Mouse (Mus musculus): ENCODE measurements at regions not wholly inside any gene's neighbourhood (a gene's known extent, or its start where the extent isn't known, plus 50 kb on each side); places are given as distances from the start of the nearest gene placed in this dataset.

GRCm38 (mm10) chr15:63484217-63484887, 360.6 kb downstream of the Gsdmc2 start:
- peak; percentile 79 for DNase-seq (ENCODE audit: low spot score)
- Histone ChIP-seq H3K9ac (ENCODE audit: low read depth, low read length) (no peak overlapping the region), H3K27ac (replicated peaks; ENCODE audit: low read depth, low read length) (no peak overlapping the region), H3K4me1 (ENCODE audit: control insufficient read depth, insufficient read depth, low read length) (no peaks in the 10 kb centered on the region), H3K4me3 (ENCODE audit: low read depth, low read length) (no peak overlapping the region), H3K4me2 (ENCODE audit: low read depth, low read length) (no peak overlapping the region), H3K9me3 (ENCODE audit: control insufficient read depth, low read length) (no peaks in the 10 kb centered on the region), H3K27me3 (replicated peaks; ENCODE audit: control insufficient read depth, insufficient read depth, low read length) (no peaks in the 10 kb centered on the region), H3K36me3 (ENCODE audit: control insufficient read depth, insufficient read depth, low read length) (no peaks in the 10 kb centered on the region)
- 13% methylated on average over 4 of the region's 4 CpGs for WGBS
- peak; percentile 84; the same call in 1 of the 2 replicates for ATAC-seq (ENCODE audit: low read depth)

- ATAC-seq (ENCODE audit: low read depth) = 0 out of 2 replicates have a peak, but pooled peaks have one; percentile 30
- H3K9ac ChIP-seq (ENCODE audit: low read depth, low read length) = no peak overlapping the region
- WGBS = 59% methylated on average over 1 of the region's 1 CpGs
- no peak overlapping the region for H3K27ac ChIP-seq (replicated peaks; ENCODE audit: low read depth, low read length)
- H3K36me3 ChIP-seq (ENCODE audit: control insufficient read depth, insufficient read depth, low read length) = no peaks in the 10 kb centered on the region
- DNase-seq (ENCODE audit: low spot score) = no peak
- H3K4me1 ChIP-seq (ENCODE audit: control insufficient read depth, insufficient read depth, low read length) = no peaks in the 10 kb centered on the region
- H3K4me3 ChIP-seq (ENCODE audit: low read depth, low read length) = no peak overlapping the region
- no peak overlapping the region for H3K4me2 ChIP-seq (ENCODE audit: low read depth, low read length)
- H3K27me3 ChIP-seq (replicated peaks; ENCODE audit: control insufficient read depth, insufficient read depth, low read length) = no peaks in the 10 kb centered on the region
- no peaks in the 10 kb centered on the region for H3K9me3 ChIP-seq (ENCODE audit: control insufficient read depth, low read length)
Observed at GRCm38 (mm10) chr15:63479270-63479805, 365.6 kb downstream of the Gsdmc2 start.

GRCm38 (mm10) chr15:63466916-63467315, 378.1 kb downstream of the Gsdmc2 start:
- Histone ChIP-seq H3K27ac (replicated peaks; ENCODE audit: low read depth, low read length) (no peak overlapping the region), H3K9ac (ENCODE audit: low read depth, low read length) (no peak overlapping the region), H3K4me3 (ENCODE audit: low read depth, low read length) (no peak overlapping the region), H3K9me3 (ENCODE audit: control insufficient read depth, low read length) (no peaks in the 10 kb centered on the region), H3K4me2 (ENCODE audit: low read depth, low read length) (no peak overlapping the region), H3K27me3 (replicated peaks; ENCODE audit: control insufficient read depth, insufficient read depth, low read length) (no peaks in the 10 kb centered on the region), H3K4me1 (ENCODE audit: control insufficient read depth, insufficient read depth, low read length) (no peaks in the 10 kb centered on the region), H3K36me3 (ENCODE audit: control insufficient read depth, insufficient read depth, low read length) (no peaks in the 10 kb centered on the region)
- ATAC-seq (ENCODE audit: low read depth) = no peak
- no peak for DNase-seq (ENCODE audit: low spot score)
- 44% methylated on average over 1 of the region's 1 CpGs for WGBS

GRCm38 (mm10) chr15:63452529-63452928, 392.4 kb downstream of the Gsdmc2 start:
- no peaks in the 10 kb centered on the region for H3K9me3 ChIP-seq (ENCODE audit: control insufficient read depth, low read length)
- H3K27me3 ChIP-seq (replicated peaks; ENCODE audit: control insufficient read depth, insufficient read depth, low read length) = no peaks in the 10 kb centered on the region
- no peak overlapping the region for H3K9ac ChIP-seq (ENCODE audit: low read depth, low read length)
- H3K4me3 ChIP-seq (ENCODE audit: low read depth, low read length) = no peak overlapping the region
- no peak overlapping the region for H3K27ac ChIP-seq (replicated peaks; ENCODE audit: low read depth, low read length)
- H3K36me3 ChIP-seq (ENCODE audit: control insufficient read depth, insufficient read depth, low read length) = no peaks in the 10 kb centered on the region
- DNase-seq (ENCODE audit: low spot score) (no peak), ATAC-seq (ENCODE audit: low read depth) (no peak)
- no peak overlapping the region for H3K4me2 ChIP-seq (ENCODE audit: low read depth, low read length)
- no peaks in the 10 kb centered on the region for H3K4me1 ChIP-seq (ENCODE audit: control insufficient read depth, insufficient read depth, low read length)
- WGBS = 82% methylated on average over 3 of the region's 3 CpGs

- Histone ChIP-seq H3K9ac (ENCODE audit: low read depth, low read length) (no peak overlapping the region), H3K27me3 (replicated peaks; ENCODE audit: control insufficient read depth, insufficient read depth, low read length) (no peaks in the 10 kb centered on the region), H3K9me3 (ENCODE audit: control insufficient read depth, low read length) (no peaks in the 10 kb centered on the region), H3K4me2 (ENCODE audit: low read depth, low read length) (no peak overlapping the region), H3K27ac (replicated peaks; ENCODE audit: low read depth, low read length) (no peak overlapping the region), H3K36me3 (ENCODE audit: control insufficient read depth, insufficient read depth, low read length) (no peaks in the 10 kb centered on the region), H3K4me3 (ENCODE audit: low read depth, low read length) (no peak overlapping the region), H3K4me1 (ENCODE audit: control insufficient read depth, insufficient read depth, low read length) (no peaks in the 10 kb centered on the region)
- DNase-seq (ENCODE audit: low spot score) (peak; percentile 37), ATAC-seq (ENCODE audit: low read depth) (peak; percentile 57; the same call in 1 of the 2 replicates)
- 56% methylated on average over 4 of the region's 4 CpGs for WGBS
Observed at GRCm38 (mm10) chr15:63446288-63446687, 398.7 kb downstream of the Gsdmc2 start.

GRCm38 (mm10) chr15:63445016-63445415, 400.0 kb downstream of the Gsdmc2 start:
- no peak overlapping the region for H3K4me2 ChIP-seq (ENCODE audit: low read depth, low read length)
- H3K9ac ChIP-seq (ENCODE audit: low read depth, low read length) = no peak overlapping the region
- no peak overlapping the region for H3K27ac ChIP-seq (replicated peaks; ENCODE audit: low read depth, low read length)
- H3K36me3 ChIP-seq (ENCODE audit: control insufficient read depth, insufficient read depth, low read length) = no peaks in the 10 kb centered on the region
- ATAC-seq (ENCODE audit: low read depth) (peak; percentile 83; the same call in 1 of the 2 replicates), DNase-seq (ENCODE audit: low spot score) (peak; percentile 67)
- H3K4me3 ChIP-seq (ENCODE audit: low read depth, low read length) = no peak overlapping the region
- WGBS = 54% methylated on average over 4 of the region's 4 CpGs
- no peaks in the 10 kb centered on the region for H3K9me3 ChIP-seq (ENCODE audit: control insufficient read depth, low read length)
- no peaks in the 10 kb centered on the region for H3K4me1 ChIP-seq (ENCODE audit: control insufficient read depth, insufficient read depth, low read length)
- no peaks in the 10 kb centered on the region for H3K27me3 ChIP-seq (replicated peaks; ENCODE audit: control insufficient read depth, insufficient read depth, low read length)

- no peaks in the 10 kb centered on the region for H3K9me3 ChIP-seq (ENCODE audit: control insufficient read depth, low read length)
- ATAC-seq (ENCODE audit: low read depth) (no peak), DNase-seq (ENCODE audit: low spot score) (no peak)
- no peak overlapping the region for H3K27ac ChIP-seq (replicated peaks; ENCODE audit: low read depth, low read length)
- WGBS = 81% methylated on average over 6 of the region's 6 CpGs
- no peaks in the 10 kb centered on the region for H3K27me3 ChIP-seq (replicated peaks; ENCODE audit: control insufficient read depth, insufficient read depth, low read length)
- H3K9ac ChIP-seq (ENCODE audit: low read depth, low read length) = no peak overlapping the region
- no peaks in the 10 kb centered on the region for H3K4me1 ChIP-seq (ENCODE audit: control insufficient read depth, insufficient read depth, low read length)
- no peaks in the 10 kb centered on the region for H3K36me3 ChIP-seq (ENCODE audit: control insufficient read depth, insufficient read depth, low read length)
- no peak overlapping the region for H3K4me3 ChIP-seq (ENCODE audit: low read depth, low read length)
- H3K4me2 ChIP-seq (ENCODE audit: low read depth, low read length) = no peak overlapping the region
Observed at GRCm38 (mm10) chr15:63442146-63442780, 402.7 kb downstream of the Gsdmc2 start.

- no peaks in the 10 kb centered on the region for H3K9me3 ChIP-seq (ENCODE audit: control insufficient read depth, low read length)
- 75% methylated on average over 4 of the region's 4 CpGs for WGBS
- H3K27me3 ChIP-seq (replicated peaks; ENCODE audit: control insufficient read depth, insufficient read depth, low read length) = no peaks in the 10 kb centered on the region
- H3K4me1 ChIP-seq (ENCODE audit: control insufficient read depth, insufficient read depth, low read length) = no peaks in the 10 kb centered on the region
- ATAC-seq (ENCODE audit: low read depth) (no peak), DNase-seq (ENCODE audit: low spot score) (peak; percentile 14)
- no peak overlapping the region for H3K9ac ChIP-seq (ENCODE audit: low read depth, low read length)
- H3K4me2 ChIP-seq (ENCODE audit: low read depth, low read length) = no peak overlapping the region
- no peak overlapping the region for H3K27ac ChIP-seq (replicated peaks; ENCODE audit: low read depth, low read length)
- no peaks in the 10 kb centered on the region for H3K36me3 ChIP-seq (ENCODE audit: control insufficient read depth, insufficient read depth, low read length)
- H3K4me3 ChIP-seq (ENCODE audit: low read depth, low read length) = no peak overlapping the region
Observed at GRCm38 (mm10) chr15:63412649-63413048, 432.3 kb downstream of the Gsdmc2 start.

GRCm38 (mm10) chr15:63411771-63412118, 433.2 kb downstream of the Gsdmc2 start:
- no peaks in the 10 kb centered on the region for H3K4me1 ChIP-seq (ENCODE audit: control insufficient read depth, insufficient read depth, low read length)
- ATAC-seq (ENCODE audit: low read depth) = no peak
- no peak overlapping the region for H3K4me2 ChIP-seq (ENCODE audit: low read depth, low read length)
- H3K27ac ChIP-seq (replicated peaks; ENCODE audit: low read depth, low read length) = no peak overlapping the region
- DNase-seq (ENCODE audit: low spot score) = no peak
- no peaks in the 10 kb centered on the region for H3K36me3 ChIP-seq (ENCODE audit: control insufficient read depth, insufficient read depth, low read length)
- no peak overlapping the region for H3K4me3 ChIP-seq (ENCODE audit: low read depth, low read length)
- WGBS = 82% methylated on average over 3 of the region's 3 CpGs
- no peaks in the 10 kb centered on the region for H3K9me3 ChIP-seq (ENCODE audit: control insufficient read depth, low read length)
- no peaks in the 10 kb centered on the region for H3K27me3 ChIP-seq (replicated peaks; ENCODE audit: control insufficient read depth, insufficient read depth, low read length)
- no peak overlapping the region for H3K9ac ChIP-seq (ENCODE audit: low read depth, low read length)
